Mouse (Mus musculus): Measurements from ENCODE around the gene Pramel6.
"Not testable (repeated sequence)": the region's sequence is repeated elsewhere in the genome, so short reads cannot be mapped to it uniquely, and the experiment has no call there.

Pramel6 gene

GRCm38 (mm10) chr2:87506265-87506664 lies at the start of gene Pramel6:
Gene Pramel6, plus strand, starts transcription at chr2:87506565.
- no peak for DNase-seq (ENCODE audit: low spot score)

GRCm38 (mm10) chr2:87461769-87462168 lies 44.6 kb upstream of the Pramel6 start:
- no peak for DNase-seq (ENCODE audit: low spot score)

- no peak for DNase-seq (ENCODE audit: low spot score)
These were observed 26.2 kb upstream of the Pramel6 start for GRCm38 (mm10) chr2:87480207-87480606.

- DNase-seq (ENCODE audit: low spot score): no peak
These were observed 25.2 kb upstream of the Pramel6 start for GRCm38 (mm10) chr2:87481158-87481557.

- DNase-seq (ENCODE audit: low spot score): no peak
These were observed 24.1 kb upstream of the Pramel6 start for GRCm38 (mm10) chr2:87482276-87482675.

GRCm38 (mm10) chr2:87496993-87497392 lies 9.4 kb upstream of the Pramel6 start, which contains the start of gene Pramel7:
Gene Pramel7, minus strand, starts transcription at chr2:87497093.
- not testable (repeated sequence) for DNase-seq (ENCODE audit: low spot score)

- DNase-seq (ENCODE audit: low spot score): no peak
These were observed 8.7 kb downstream of the Pramel6 start for GRCm38 (mm10) chr2:87515046-87515445.

- DNase-seq (ENCODE audit: low spot score): no peak
These were observed 9.2 kb downstream of the Pramel6 start for GRCm38 (mm10) chr2:87515457-87516060.

- no peak for DNase-seq (ENCODE audit: low spot score)
These were observed 10.2 kb downstream of the Pramel6 start for GRCm38 (mm10) chr2:87516581-87516980.

GRCm38 (mm10) chr2:87520651-87521050 lies 14.3 kb downstream of the Pramel6 start:
- no peak for DNase-seq (ENCODE audit: low spot score)

GRCm38 (mm10) chr2:87525899-87526616 lies 19.7 kb downstream of the Pramel6 start:
- DNase-seq (ENCODE audit: low spot score): not testable (repeated sequence)

GRCm38 (mm10) chr2:87531496-87531895 lies 25.1 kb downstream of the Pramel6 start, which contains the start of gene Olfr153:
Gene Olfr153, plus strand, starts transcription at chr2:87531796.
- no peak for DNase-seq (ENCODE audit: low spot score)

GRCm38 (mm10) chr2:87534826-87535225 lies 28.5 kb downstream of the Pramel6 start:
- no peak for DNase-seq (ENCODE audit: low spot score)

GRCm38 (mm10) chr2:87545442-87545841 lies 39.1 kb downstream of the Pramel6 start, which contains the start of gene Olfr1128:
Gene Olfr1128, minus strand, starts transcription at chr2:87545542.
- no peak for DNase-seq (ENCODE audit: low spot score)
